Mouse (Mus musculus): ENCODE results near the gene Ace. TPM values are rescaled to one million over a fixed set of nuclear protein-coding genes. Genes with fewer than 3 reads are reported as not detected.

Ace gene
- polyA plus RNA-seq, 1 experiment from 2014 or later = 4.8 TPM

- Histone ChIP-seq H3K27ac (ENCODE audit: low read depth, low read length) (no peak overlapping the region), H3K4me1 (ENCODE audit: control insufficient read depth, insufficient read depth, low read length) (no peaks in the 10 kb centered on the region), H3K27me3 (ENCODE audit: control insufficient read depth, insufficient read depth, low read length) (no peaks in the 10 kb centered on the region), H3K9ac (ENCODE audit: low read depth, low read length) (no peak overlapping the region), H3K36me3 (ENCODE audit: control insufficient read depth, insufficient read depth, low read length) (no peaks in the 10 kb centered on the region), H3K4me3 (ENCODE audit: low read length) (no peak overlapping the region), H3K9me3 (ENCODE audit: control insufficient read depth, low read length) (no peaks in the 10 kb centered on the region), H3K4me2 (replicated peaks; ENCODE audit: low read depth, low read length) (no peak overlapping the region)
- no peak for ATAC-seq (ENCODE audit: low FRiP score, low TSS enrichment)
- 86% methylated on average over 3 of the region's 3 CpGs for WGBS
These were observed 7.3 kb downstream of the Ace start for GRCm38 (mm10) chr11:105975050-105975449.

GRCm38 (mm10) chr11:105975636-105976035, 7.9 kb downstream of the Ace start:
- H3K4me3 ChIP-seq (ENCODE audit: low read length) = no peak overlapping the region

GRCm38 (mm10) chr11:105978232-105978631, 10.5 kb downstream of the Ace start:
- ATAC-seq (ENCODE audit: low FRiP score, low TSS enrichment) = no peak

More at GRCm38 (mm10) chr11:105975636-105976035, 7.9 kb downstream of the Ace start:
- Histone ChIP-seq H3K9ac (ENCODE audit: low read depth, low read length) (no peak overlapping the region), H3K27me3 (ENCODE audit: control insufficient read depth, insufficient read depth, low read length) (no peaks in the 10 kb centered on the region), H3K4me2 (replicated peaks; ENCODE audit: low read depth, low read length) (no peak overlapping the region), H3K36me3 (ENCODE audit: control insufficient read depth, insufficient read depth, low read length) (no peaks in the 10 kb centered on the region), H3K27ac (ENCODE audit: low read depth, low read length) (no peak overlapping the region), H3K9me3 (ENCODE audit: control insufficient read depth, low read length) (no peaks in the 10 kb centered on the region), H3K4me1 (ENCODE audit: control insufficient read depth, insufficient read depth, low read length) (no peaks in the 10 kb centered on the region)
- ATAC-seq (ENCODE audit: low FRiP score, low TSS enrichment) = no peak
- 87% methylated on average over 5 of the region's 5 CpGs for WGBS

GRCm38 (mm10) chr11:105978634-105979033, 10.9 kb downstream of the Ace start:
- 64% methylated on average over 5 of the region's 5 CpGs for WGBS
- ATAC-seq (ENCODE audit: low FRiP score, low TSS enrichment) = no peak
- Histone ChIP-seq H3K4me3 (ENCODE audit: low read length) (no peak overlapping the region), H3K4me1 (ENCODE audit: control insufficient read depth, insufficient read depth, low read length) (no peaks in the 10 kb centered on the region), H3K27me3 (ENCODE audit: control insufficient read depth, insufficient read depth, low read length) (no peaks in the 10 kb centered on the region), H3K9ac (ENCODE audit: low read depth, low read length) (no peak overlapping the region), H3K27ac (ENCODE audit: low read depth, low read length) (no peak overlapping the region), H3K4me2 (replicated peaks; ENCODE audit: low read depth, low read length) (no peak overlapping the region), H3K9me3 (ENCODE audit: control insufficient read depth, low read length) (no peaks in the 10 kb centered on the region), H3K36me3 (ENCODE audit: control insufficient read depth, insufficient read depth, low read length) (no peaks in the 10 kb centered on the region)

More at GRCm38 (mm10) chr11:105978232-105978631, 10.5 kb downstream of the Ace start:
- Histone ChIP-seq H3K4me3 (ENCODE audit: low read length) (no peak overlapping the region), H3K9ac (ENCODE audit: low read depth, low read length) (no peak overlapping the region), H3K4me1 (ENCODE audit: control insufficient read depth, insufficient read depth, low read length) (no peaks in the 10 kb centered on the region), H3K27ac (ENCODE audit: low read depth, low read length) (no peak overlapping the region), H3K27me3 (ENCODE audit: control insufficient read depth, insufficient read depth, low read length) (no peaks in the 10 kb centered on the region), H3K4me2 (replicated peaks; ENCODE audit: low read depth, low read length) (no peak overlapping the region), H3K9me3 (ENCODE audit: control insufficient read depth, low read length) (no peaks in the 10 kb centered on the region), H3K36me3 (ENCODE audit: control insufficient read depth, insufficient read depth, low read length) (no peaks in the 10 kb centered on the region)
- WGBS = 82% methylated on average over 2 of the region's 2 CpGs

GRCm38 (mm10) chr11:105984452-105984851, 16.7 kb downstream of the Ace start:
- Histone ChIP-seq H3K36me3 (ENCODE audit: control insufficient read depth, insufficient read depth, low read length) (no peaks in the 10 kb centered on the region), H3K27me3 (ENCODE audit: control insufficient read depth, insufficient read depth, low read length) (no peaks in the 10 kb centered on the region), H3K9me3 (ENCODE audit: control insufficient read depth, low read length) (no peaks in the 10 kb centered on the region), H3K9ac (ENCODE audit: low read depth, low read length) (no peak overlapping the region), H3K4me1 (ENCODE audit: control insufficient read depth, insufficient read depth, low read length) (no peaks in the 10 kb centered on the region), H3K27ac (ENCODE audit: low read depth, low read length) (no peak overlapping the region), H3K4me3 (ENCODE audit: low read length) (no peak overlapping the region), H3K4me2 (replicated peaks; ENCODE audit: low read depth, low read length) (no peak overlapping the region)
- ATAC-seq (ENCODE audit: low FRiP score, low TSS enrichment) = no peak
- WGBS = 76% methylated on average over 4 of the region's 4 CpGs

GRCm38 (mm10) chr11:105987446-105987845, 19.7 kb downstream of the Ace start:
- 76% methylated on average over 6 of the region's 6 CpGs for WGBS
- Histone ChIP-seq H3K4me2 (replicated peaks; ENCODE audit: low read depth, low read length) (no peak overlapping the region), H3K36me3 (ENCODE audit: control insufficient read depth, insufficient read depth, low read length) (no peaks in the 10 kb centered on the region), H3K27me3 (ENCODE audit: control insufficient read depth, insufficient read depth, low read length) (no peaks in the 10 kb centered on the region), H3K9ac (ENCODE audit: low read depth, low read length) (no peak overlapping the region), H3K4me1 (ENCODE audit: control insufficient read depth, insufficient read depth, low read length) (no peaks in the 10 kb centered on the region), H3K9me3 (ENCODE audit: control insufficient read depth, low read length) (no peaks in the 10 kb centered on the region), H3K4me3 (ENCODE audit: low read length) (no peak overlapping the region), H3K27ac (ENCODE audit: low read depth, low read length) (no peak overlapping the region)
- no peak for ATAC-seq (ENCODE audit: low FRiP score, low TSS enrichment)

GRCm38 (mm10) chr11:105989446-105989845, 21.7 kb downstream of the Ace start:
- WGBS = 55% methylated on average over 6 of the region's 6 CpGs
- H3K27me3 ChIP-seq (ENCODE audit: control insufficient read depth, insufficient read depth, low read length) = no peaks in the 10 kb centered on the region
- no peak overlapping the region for H3K4me3 ChIP-seq (ENCODE audit: low read length)
- no peaks in the 10 kb centered on the region for H3K36me3 ChIP-seq (ENCODE audit: control insufficient read depth, insufficient read depth, low read length)
- no peak for ATAC-seq (ENCODE audit: low FRiP score, low TSS enrichment)
- no peak overlapping the region for H3K4me2 ChIP-seq (replicated peaks; ENCODE audit: low read depth, low read length)
- no peaks in the 10 kb centered on the region for H3K4me1 ChIP-seq (ENCODE audit: control insufficient read depth, insufficient read depth, low read length)
- no peak overlapping the region for H3K9ac ChIP-seq (ENCODE audit: low read depth, low read length)
- no peaks in the 10 kb centered on the region for H3K9me3 ChIP-seq (ENCODE audit: control insufficient read depth, low read length)
- H3K27ac ChIP-seq (ENCODE audit: low read depth, low read length) = no peak overlapping the region

- Histone ChIP-seq H3K9me3 (ENCODE audit: control insufficient read depth, low read length) (no peaks in the 10 kb centered on the region), H3K36me3 (ENCODE audit: control insufficient read depth, insufficient read depth, low read length) (no peaks in the 10 kb centered on the region), H3K27ac (ENCODE audit: low read depth, low read length) (no peak overlapping the region), H3K27me3 (ENCODE audit: control insufficient read depth, insufficient read depth, low read length) (no peaks in the 10 kb centered on the region), H3K4me3 (ENCODE audit: low read length) (no peak overlapping the region), H3K4me2 (replicated peaks; ENCODE audit: low read depth, low read length) (no peak overlapping the region), H3K4me1 (ENCODE audit: control insufficient read depth, insufficient read depth, low read length) (no peaks in the 10 kb centered on the region), H3K9ac (ENCODE audit: low read depth, low read length) (no peak overlapping the region)
- 57% methylated on average over 2 of the region's 2 CpGs for WGBS
- ATAC-seq (ENCODE audit: low FRiP score, low TSS enrichment) = no peak
These were observed 22.5 kb downstream of the Ace start for GRCm38 (mm10) chr11:105990231-105990630.

GRCm38 (mm10) chr11:105994375-105994774, 26.6 kb downstream of the Ace start, which contains the start of gene Ace3:
Gene Ace3, plus strand, starts transcription at chr11:105994675.
- no peaks in the 10 kb centered on the region for H3K27me3 ChIP-seq (ENCODE audit: control insufficient read depth, insufficient read depth, low read length)
- no peak within 1 kb of the TSS for H3K4me2 ChIP-seq (replicated peaks; ENCODE audit: low read depth, low read length)
- 91% methylated on average over 3 of the region's 3 CpGs for WGBS
- no peaks in the 10 kb centered on the region for H3K36me3 ChIP-seq (ENCODE audit: control insufficient read depth, insufficient read depth, low read length)
- no peaks in the 10 kb centered on the region for H3K4me1 ChIP-seq (ENCODE audit: control insufficient read depth, insufficient read depth, low read length)
- no peak for ATAC-seq (ENCODE audit: low FRiP score, low TSS enrichment)
- no peak within 1 kb of the TSS for H3K27ac ChIP-seq (ENCODE audit: low read depth, low read length)
- no peak within 1 kb of the TSS for H3K9ac ChIP-seq (ENCODE audit: low read depth, low read length)
- no peaks in the 10 kb centered on the region for H3K9me3 ChIP-seq (ENCODE audit: control insufficient read depth, low read length)
- H3K4me3 ChIP-seq (ENCODE audit: low read length) = no peak within 1 kb of the TSS
